Mouse (Mus musculus): ENCODE measurements around the gene Rcan2. TPM values are rescaled to one million over a fixed set of nuclear protein-coding genes. Genes with fewer than 3 reads are reported as not detected.

Gene Rcan2
- polyA plus RNA-seq, 1 experiment: 0.67 TPM

- TF ChIP-seq CTCF (IDR thresholded peaks at IDR 0.05; ENCODE audit: extremely low read depth, insufficient read length, insufficient replicate concordance, low read depth, low read length): no peak
- no peak for TF ChIP-seq POLR2A (IDR thresholded peaks at IDR 0.05; ENCODE audit: low read depth, low read length)
- WGBS: 28% methylated on average over 4 of the region's 4 CpGs
- H3K27ac ChIP-seq (ENCODE audit: insufficient read depth, low read depth, low read length): no peak overlapping the region
- no peaks in the 10 kb centered on the region for H3K36me3 ChIP-seq (ENCODE audit: control insufficient read depth, insufficient read depth, low read length)
- no peaks in the 10 kb centered on the region for H3K27me3 ChIP-seq (ENCODE audit: control insufficient read depth, insufficient read depth, low read length)
- H3K4me1 ChIP-seq (ENCODE audit: control insufficient read depth, insufficient read depth, insufficient read length, low read length): no peaks in the 10 kb centered on the region
- H3K4me3 ChIP-seq (ENCODE audit: low read depth, low read length): no peak overlapping the region
Measured at GRCm38 (mm10) chr17:43811453-43811852, 10.3 kb downstream of the Rcan2 start.

- WGBS: 79% methylated on average over 4 of the region's 4 CpGs
- TF ChIP-seq CTCF (IDR thresholded peaks at IDR 0.05; ENCODE audit: extremely low read depth, insufficient read length, insufficient replicate concordance, low read depth, low read length) (no peak), POLR2A (IDR thresholded peaks at IDR 0.05; ENCODE audit: low read depth, low read length) (no peak)
- Histone ChIP-seq H3K27me3 (ENCODE audit: control insufficient read depth, insufficient read depth, low read length) (no peaks in the 10 kb centered on the region), H3K4me3 (ENCODE audit: low read depth, low read length) (no peak overlapping the region), H3K4me1 (ENCODE audit: control insufficient read depth, insufficient read depth, insufficient read length, low read length) (no peaks in the 10 kb centered on the region), H3K36me3 (ENCODE audit: control insufficient read depth, insufficient read depth, low read length) (no peaks in the 10 kb centered on the region), H3K27ac (ENCODE audit: insufficient read depth, low read depth, low read length) (no peak overlapping the region)
Measured at GRCm38 (mm10) chr17:43815376-43815775, 14.2 kb downstream of the Rcan2 start.

- Histone ChIP-seq H3K27me3 (ENCODE audit: control insufficient read depth, insufficient read depth, low read length) (no peaks in the 10 kb centered on the region), H3K4me1 (ENCODE audit: control insufficient read depth, insufficient read depth, insufficient read length, low read length) (no peaks in the 10 kb centered on the region), H3K36me3 (ENCODE audit: control insufficient read depth, insufficient read depth, low read length) (no peaks in the 10 kb centered on the region), H3K27ac (ENCODE audit: insufficient read depth, low read depth, low read length) (no peak overlapping the region), H3K4me3 (ENCODE audit: low read depth, low read length) (no peak overlapping the region)
- WGBS: 58% methylated on average over 1 of the region's 1 CpGs
- no peak for TF ChIP-seq CTCF (IDR thresholded peaks at IDR 0.05; ENCODE audit: extremely low read depth, insufficient read length, insufficient replicate concordance, low read depth, low read length)
- no peak for TF ChIP-seq POLR2A (IDR thresholded peaks at IDR 0.05; ENCODE audit: low read depth, low read length)
Measured at GRCm38 (mm10) chr17:43816480-43816879, 15.3 kb downstream of the Rcan2 start.

GRCm38 (mm10) chr17:43817171-43817570 lies 16.0 kb downstream of the Rcan2 start:
- Histone ChIP-seq H3K4me1 (ENCODE audit: control insufficient read depth, insufficient read depth, insufficient read length, low read length) (no peaks in the 10 kb centered on the region), H3K36me3 (ENCODE audit: control insufficient read depth, insufficient read depth, low read length) (no peaks in the 10 kb centered on the region), H3K27ac (ENCODE audit: insufficient read depth, low read depth, low read length) (no peak overlapping the region), H3K4me3 (ENCODE audit: low read depth, low read length) (no peak overlapping the region), H3K27me3 (ENCODE audit: control insufficient read depth, insufficient read depth, low read length) (no peaks in the 10 kb centered on the region)
- 75% methylated on average over 10 of the region's 10 CpGs for WGBS
- no peak for TF ChIP-seq POLR2A (IDR thresholded peaks at IDR 0.05; ENCODE audit: low read depth, low read length)

GRCm38 (mm10) chr17:43818390-43818789 lies 17.2 kb downstream of the Rcan2 start:
- WGBS: 79% methylated on average over 6 of the region's 6 CpGs
- Histone ChIP-seq H3K4me1 (ENCODE audit: control insufficient read depth, insufficient read depth, insufficient read length, low read length) (no peaks in the 10 kb centered on the region), H3K36me3 (ENCODE audit: control insufficient read depth, insufficient read depth, low read length) (no peaks in the 10 kb centered on the region), H3K4me3 (ENCODE audit: low read depth, low read length) (no peak overlapping the region), H3K27me3 (ENCODE audit: control insufficient read depth, insufficient read depth, low read length) (no peaks in the 10 kb centered on the region), H3K27ac (ENCODE audit: insufficient read depth, low read depth, low read length) (no peak overlapping the region)
- TF ChIP-seq CTCF (IDR thresholded peaks at IDR 0.05; ENCODE audit: extremely low read depth, insufficient read length, insufficient replicate concordance, low read depth, low read length) (no peak), POLR2A (IDR thresholded peaks at IDR 0.05; ENCODE audit: low read depth, low read length) (no peak)

GRCm38 (mm10) chr17:43820904-43821303 lies 19.8 kb downstream of the Rcan2 start:
- WGBS: 88% methylated on average over 2 of the region's 2 CpGs
- TF ChIP-seq CTCF (IDR thresholded peaks at IDR 0.05; ENCODE audit: extremely low read depth, insufficient read length, insufficient replicate concordance, low read depth, low read length) (no peak), POLR2A (IDR thresholded peaks at IDR 0.05; ENCODE audit: low read depth, low read length) (no peak)

GRCm38 (mm10) chr17:43822207-43822606 lies 21.1 kb downstream of the Rcan2 start:
- no peak for TF ChIP-seq CTCF (IDR thresholded peaks at IDR 0.05; ENCODE audit: extremely low read depth, insufficient read length, insufficient replicate concordance, low read depth, low read length)
- TF ChIP-seq POLR2A (IDR thresholded peaks at IDR 0.05; ENCODE audit: low read depth, low read length): no peak
- Histone ChIP-seq H3K27ac (ENCODE audit: insufficient read depth, low read depth, low read length) (no peak overlapping the region), H3K36me3 (ENCODE audit: control insufficient read depth, insufficient read depth, low read length) (no peaks in the 10 kb centered on the region), H3K4me3 (ENCODE audit: low read depth, low read length) (no peak overlapping the region), H3K4me1 (ENCODE audit: control insufficient read depth, insufficient read depth, insufficient read length, low read length) (no peaks in the 10 kb centered on the region), H3K27me3 (ENCODE audit: control insufficient read depth, insufficient read depth, low read length) (no peaks in the 10 kb centered on the region)
- whole genome bisulfite sequencing: 53% methylated on average over 6 of the region's 6 CpGs

More at GRCm38 (mm10) chr17:43820904-43821303, 19.8 kb downstream of the Rcan2 start:
- Histone ChIP-seq H3K27me3 (ENCODE audit: control insufficient read depth, insufficient read depth, low read length) (no peaks in the 10 kb centered on the region), H3K36me3 (ENCODE audit: control insufficient read depth, insufficient read depth, low read length) (no peaks in the 10 kb centered on the region), H3K4me1 (ENCODE audit: control insufficient read depth, insufficient read depth, insufficient read length, low read length) (no peaks in the 10 kb centered on the region), H3K4me3 (ENCODE audit: low read depth, low read length) (no peak overlapping the region), H3K27ac (ENCODE audit: insufficient read depth, low read depth, low read length) (no peak overlapping the region)

GRCm38 (mm10) chr17:43822630-43823029 lies 21.5 kb downstream of the Rcan2 start:
- Histone ChIP-seq H3K27ac (ENCODE audit: insufficient read depth, low read depth, low read length) (no peak overlapping the region), H3K4me1 (ENCODE audit: control insufficient read depth, insufficient read depth, insufficient read length, low read length) (no peaks in the 10 kb centered on the region), H3K4me3 (ENCODE audit: low read depth, low read length) (no peak overlapping the region), H3K36me3 (ENCODE audit: control insufficient read depth, insufficient read depth, low read length) (no peaks in the 10 kb centered on the region), H3K27me3 (ENCODE audit: control insufficient read depth, insufficient read depth, low read length) (no peaks in the 10 kb centered on the region)
- TF ChIP-seq CTCF (IDR thresholded peaks at IDR 0.05; ENCODE audit: extremely low read depth, insufficient read length, insufficient replicate concordance, low read depth, low read length): no peak
- no peak for TF ChIP-seq POLR2A (IDR thresholded peaks at IDR 0.05; ENCODE audit: low read depth, low read length)
- WGBS: 77% methylated on average over 2 of the region's 2 CpGs
